Mouse (Mus musculus) MEL (cell line): ENCODE data around the gene Nos1.

Experiments used
- CHD1 ChIP-seq: IDR thresholded peaks from 2 replicates; pipeline ENCODE4 v1.6.1; 2012; ENCODE audit warnings: low read depth, mild to moderate bottlenecking, inconsistent platforms, low read length, improper control_type of control experiment
- CTCF ChIP-seq, 3 experiments: IDR thresholded peaks in 2 of 3; conservative IDR thresholded peaks in 1 of 3; 2 replicates each; pipeline ENCODE4 v1.5.1; 2011 to 2012; ENCODE audit warnings: low read length in 3 of 3, low read depth in 2 of 3, mild to moderate bottlenecking in 2 of 3, improper control_type of control experiment in 1 of 3, inconsistent platforms in 1 of 3, mixed read lengths in 1 of 3, moderate library complexity in 1 of 3; ENCODE audit not compliant: control insufficient read depth in 1 of 3, insufficient read depth in 1 of 3, poor library complexity in 1 of 3, severe bottlenecking in 1 of 3
- EP300 ChIP-seq, 2 experiments: IDR thresholded peaks; 2 replicates each; pipeline ENCODE4 v1.6.1; 2011; ENCODE audit warnings: improper control_type of control experiment in 2 of 2, low read length in 2 of 2, low read depth in 1 of 2, mild to moderate bottlenecking in 1 of 2
- GATA1 ChIP-seq: IDR thresholded peaks from 2 replicates; pipeline ENCODE4 v1.6.1; 2011; ENCODE audit warnings: low read depth, low read length, improper control_type of control experiment
- MAX ChIP-seq: IDR thresholded peaks from 2 replicates; pipeline ENCODE4 v1.6.1; 2011; ENCODE audit warnings: low read length, improper control_type of control experiment
- TCF12 ChIP-seq: IDR thresholded peaks from 2 replicates; pipeline ENCODE4 v1.6.1; 2014; ENCODE audit warnings: low read depth, mild to moderate bottlenecking, inconsistent platforms, low read length, improper control_type of control experiment, moderate library complexity
- UBTF ChIP-seq: IDR thresholded peaks from 2 replicates; pipeline ENCODE4 v1.6.1; 2012; ENCODE audit warnings: low read depth, mild to moderate bottlenecking, inconsistent platforms, low read length, improper control_type of control experiment, moderate library complexity, borderline replicate concordance; ENCODE audit not compliant: insufficient read depth
- USF2 ChIP-seq, 2 experiments: IDR thresholded peaks; 2 replicates each; pipeline ENCODE4 v1.6.1; 2011 to 2012; ENCODE audit warnings: improper control_type of control experiment in 2 of 2, low read length in 2 of 2, borderline replicate concordance in 1 of 2, inconsistent platforms in 1 of 2, low read depth in 1 of 2, mild to moderate bottlenecking in 1 of 2; ENCODE audit not compliant: insufficient read depth in 1 of 2
- ZC3H11A ChIP-seq: IDR thresholded peaks from 2 replicates; pipeline ENCODE4 v1.6.1; 2012; ENCODE audit warnings: low read depth, mild to moderate bottlenecking, inconsistent platforms, low read length, improper control_type of control experiment
- ZKSCAN1 ChIP-seq: IDR thresholded peaks from 2 replicates; pipeline ENCODE4 v1.6.1; 2012; ENCODE audit warnings: low read depth, mild to moderate bottlenecking, inconsistent platforms, low read length, improper control_type of control experiment, moderate library complexity
- ZNF384 ChIP-seq: IDR thresholded peaks from 2 replicates; pipeline ENCODE4 v1.6.1; 2012; ENCODE audit warnings: low read depth, mild to moderate bottlenecking, inconsistent platforms, low read length, improper control_type of control experiment

DNA sequence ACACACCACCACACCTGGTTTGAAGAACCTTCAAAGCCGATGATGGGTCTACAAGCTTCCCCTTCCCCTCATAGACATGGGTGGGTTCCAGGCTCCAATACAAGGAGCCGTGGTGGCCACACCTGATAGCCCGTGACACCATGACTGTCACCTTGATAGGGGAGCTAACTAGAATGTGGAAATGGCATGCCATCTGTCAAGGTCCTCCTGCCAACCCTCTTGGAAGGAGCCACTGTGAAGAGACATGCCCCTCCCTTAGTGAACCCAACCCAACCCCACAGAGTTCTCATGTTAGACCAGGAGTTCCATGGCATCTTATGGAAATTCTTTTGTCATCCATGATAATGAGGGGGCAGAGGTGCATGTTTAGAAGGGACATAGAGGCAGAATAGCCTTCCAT, 156.4 kb downstream of the Nos1 start:
- TF ChIP-seq EP300 (IDR thresholded peaks at IDR 0.05; ENCODE audit: low read depth in 1 of 2, low read length in 2 of 2) (no peak), CTCF (IDR thresholded peaks at IDR 0.05 in 2 of 3, conservative IDR thresholded peaks at IDR 0.05 in 1 of 3; ENCODE audit: control insufficient read depth in 1 of 3, insufficient read depth in 1 of 3, low read depth in 2 of 3, low read length in 3 of 3, poor library complexity in 1 of 3, severe bottlenecking in 1 of 3) (no peak), GATA1 (no peak), ZKSCAN1 (no peak), USF2 (IDR thresholded peaks at IDR 0.05; ENCODE audit: borderline replicate concordance in 1 of 2, insufficient read depth in 1 of 2, low read depth in 1 of 2, low read length in 2 of 2) (no peak), TCF12 (no peak), ZC3H11A (no peak), MAX (no peak), ZNF384 (no peak), CHD1 (no peak), UBTF (no peak)
